Mouse (Mus musculus) retina, embryonic 14.5 days (tissue): ENCODE measurements around the gene Olfr1028.

Source experiments
- DNase-seq: peaks from one replicate; pipeline ENCODE4 v3.0.0-alpha.2; 2015; ENCODE audit warnings: low spot score

The Olfr1028 gene

DNA sequence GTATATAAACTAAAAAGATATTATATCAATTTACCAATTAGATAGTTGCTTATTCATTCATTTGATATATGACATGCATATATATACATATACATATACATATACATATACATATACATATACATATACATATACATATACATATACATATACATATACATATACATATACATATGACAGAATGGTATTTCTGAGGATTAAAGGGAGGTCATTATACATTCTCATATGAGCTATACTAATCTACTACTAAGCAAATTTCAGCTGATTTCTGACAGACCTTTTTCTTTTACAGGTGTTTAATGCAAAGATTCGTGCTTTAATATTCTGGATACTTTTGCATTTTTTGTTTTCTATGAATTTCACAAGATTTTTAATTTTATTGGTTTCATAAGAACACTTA is at the start of gene Olfr1028:
Olfr1028 (plus strand) TSS at position 301 of the 400 bp plus-strand sequence.
- no peak for DNase-seq

DNA sequence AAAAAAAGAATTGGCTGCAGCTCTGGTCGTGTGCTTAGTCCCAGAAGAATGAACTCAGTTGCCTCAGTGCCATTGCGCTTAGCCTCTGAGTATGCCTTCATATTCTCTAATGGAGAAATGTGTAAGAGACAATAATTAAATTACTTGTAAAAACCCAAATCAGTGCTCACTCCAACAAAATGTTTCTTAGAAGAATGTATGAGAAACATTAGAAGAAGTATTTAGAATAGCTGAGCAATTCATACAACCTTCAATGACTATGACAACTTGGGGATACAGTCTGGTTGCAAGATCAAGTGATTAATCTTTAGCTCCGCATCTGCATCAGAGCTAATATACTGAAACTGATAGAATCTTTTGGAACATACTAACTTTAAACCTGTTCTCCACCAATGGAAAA is 45.3 kb upstream of the Olfr1028 start, which contains the start of gene Olfr1024:
Olfr1024 (minus strand) TSS at position 101 of the 400 bp plus-strand sequence.
- no peak for DNase-seq

DNA sequence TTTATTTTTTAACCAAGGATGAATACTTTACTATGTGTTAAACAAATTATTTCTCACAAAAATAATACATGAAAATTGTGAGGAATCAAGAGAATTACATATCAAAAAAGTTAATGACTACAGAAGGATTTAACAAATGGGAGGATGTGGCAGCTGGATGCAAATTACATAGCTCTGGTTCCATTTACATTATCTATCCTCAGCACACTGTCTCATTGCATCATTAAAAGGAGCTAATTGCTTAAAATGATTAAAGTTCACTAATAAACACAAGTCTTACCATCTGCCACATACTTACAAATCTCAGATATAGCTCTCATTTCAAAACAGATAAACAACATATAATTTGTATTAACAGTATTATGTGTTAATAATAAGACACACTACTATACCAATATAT is 37.0 kb upstream of the Olfr1028 start:
- no peak for DNase-seq

DNA sequence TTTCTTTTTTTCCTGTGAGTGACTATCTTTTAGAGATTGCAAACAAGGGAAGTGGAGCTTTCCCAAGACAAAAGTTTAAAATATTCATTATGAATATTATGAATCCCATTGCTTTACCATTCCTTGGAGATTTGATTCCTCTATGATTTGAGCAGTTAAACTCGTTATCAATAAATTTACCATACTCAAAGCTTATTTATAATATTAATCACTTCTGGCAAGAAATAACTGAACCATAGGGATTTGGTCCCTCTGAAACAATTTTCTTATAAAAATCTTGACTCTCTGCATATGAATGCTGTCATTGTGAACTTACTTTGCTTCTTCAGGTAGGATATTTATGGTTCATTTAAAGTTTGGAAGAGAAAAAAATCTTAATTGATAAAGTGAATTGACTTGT is 35.3 kb upstream of the Olfr1028 start, which contains the start of gene Olfr1025-ps1:
Olfr1025-ps1 (plus strand) TSS at position 301 of the 400 bp plus-strand sequence.
- DNase-seq = no peak

DNA sequence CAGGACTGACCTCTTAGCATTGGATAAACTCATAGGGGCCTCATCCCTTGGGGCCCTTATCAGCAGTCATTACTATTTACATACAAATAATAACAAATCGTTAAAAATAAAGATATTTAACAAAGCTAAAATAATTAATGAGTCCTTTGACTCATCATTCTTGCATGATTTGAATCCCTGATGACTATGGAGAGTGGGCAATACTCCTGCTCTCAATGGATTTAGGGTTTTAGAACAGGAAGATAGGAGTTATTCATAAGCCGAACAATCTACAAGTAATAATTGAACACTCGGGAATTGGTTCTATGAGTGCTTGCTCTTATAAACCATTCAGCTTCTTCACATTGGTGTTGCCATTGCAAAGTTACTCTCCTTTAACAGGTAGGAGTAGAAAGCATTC is 29.0 kb upstream of the Olfr1028 start, which contains the start of gene Olfr1026:
Olfr1026 (plus strand) TSS at position 301 of the 400 bp plus-strand sequence.
- DNase-seq = no peak

DNA sequence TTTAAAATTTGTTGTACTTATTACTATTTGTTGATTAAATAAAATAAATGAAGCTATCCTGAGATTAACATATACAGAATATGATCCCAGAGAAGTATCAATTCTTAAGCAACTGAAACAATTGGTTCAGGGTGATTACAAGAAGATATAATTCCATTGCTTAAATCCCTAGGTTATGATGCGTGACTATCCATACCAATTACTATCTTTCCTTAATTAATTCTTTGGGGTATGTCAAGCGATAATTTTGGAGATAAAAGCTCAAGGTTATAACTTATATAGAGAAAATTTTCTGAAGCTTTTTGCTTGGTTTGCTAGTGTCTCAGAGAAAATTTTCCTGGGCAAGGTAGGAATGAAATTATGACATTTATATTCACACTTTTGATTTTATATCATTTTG is 23.4 kb downstream of the Olfr1028 start, which contains the start of gene Olfr1029:
Olfr1029 (plus strand) TSS at position 301 of the 400 bp plus-strand sequence.
- DNase-seq = no peak

DNA sequence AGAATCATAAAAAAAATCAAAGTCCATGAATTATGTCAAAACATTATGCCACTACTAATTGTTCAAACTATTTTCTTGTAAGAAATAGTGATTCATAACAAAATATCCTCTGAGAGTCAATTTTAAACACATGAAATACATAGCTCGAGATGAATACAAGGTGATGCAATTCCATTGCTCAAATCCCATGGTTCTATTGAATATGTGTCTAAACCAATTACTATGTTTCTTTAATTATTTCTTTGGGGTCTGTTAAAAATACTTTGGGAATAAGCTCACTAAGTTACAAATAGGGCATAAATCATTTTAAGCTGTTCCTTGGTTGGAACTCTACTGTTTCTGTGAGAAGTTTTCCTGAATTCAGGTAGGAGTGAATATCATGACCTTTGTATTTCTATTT is 28.7 kb downstream of the Olfr1028 start, which contains the start of gene Olfr1030:
Olfr1030 (plus strand) TSS at position 301 of the 400 bp plus-strand sequence.
- DNase-seq = no peak

DNA sequence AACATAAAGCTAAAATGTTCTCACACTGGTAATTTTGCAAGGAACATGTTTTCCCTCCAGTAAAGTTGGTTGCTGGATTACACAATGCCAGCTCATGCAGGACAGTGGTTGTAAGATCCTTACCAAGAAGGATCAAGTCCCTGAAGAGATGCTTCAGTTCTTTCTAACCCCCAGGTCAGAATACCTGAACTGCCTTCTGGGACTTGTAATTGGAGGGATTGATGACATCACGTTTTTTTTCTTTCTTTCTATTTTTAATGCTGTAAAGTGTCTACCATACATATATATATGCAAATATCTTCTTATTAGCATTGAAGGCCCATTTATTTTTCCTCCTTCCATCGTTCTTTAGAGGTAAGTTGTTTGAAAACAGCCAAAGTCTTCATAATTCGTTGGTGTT is 39.8 kb downstream of the Olfr1028 start, which contains the start of gene Olfr1031:
Olfr1031 (plus strand) TSS at position 301 of the 400 bp plus-strand sequence.
- DNase-seq = no peak
